Mouse (Mus musculus) CH12.LX (cell line): ENCODE results near the gene Zhx3. TPM values are rescaled to one million over a fixed set of nuclear protein-coding genes. Genes with fewer than 3 reads are reported as not detected.

Experiments used
- DNase-seq: peaks from one replicate; pipeline ENCODE4 v3.0.0-alpha.2; 2013; ENCODE audit errors: extremely low read depth
- H3K27ac ChIP-seq: 2 replicates; pipeline ENCODE4 v1.5.1; 2012; ENCODE audit warnings: low read depth, mild to moderate bottlenecking, control low read depth, moderate library complexity; ENCODE audit not compliant: insufficient read depth
- H3K27me3 ChIP-seq: replicated peaks from 2 replicates; pipeline ENCODE3; 2012; ENCODE audit warnings: inconsistent platforms
- H3K36me3 ChIP-seq, 2 experiments: replicated peaks in 1 of 2; 2 replicates each; pipeline versions ENCODE3 to v1.6.1; 2012; ENCODE audit warnings: inconsistent platforms in 1 of 2, low read length in 1 of 2, mild to moderate bottlenecking in 1 of 2, mixed read lengths in 1 of 2, moderate library complexity in 1 of 2; ENCODE audit not compliant: control insufficient read depth in 1 of 2, insufficient read depth in 1 of 2
- H3K4me1 ChIP-seq, 2 experiments: 2 replicates each; pipeline ENCODE4 v1.6.1; 2012; ENCODE audit warnings: inconsistent platforms in 1 of 2, moderate library complexity in 1 of 2; ENCODE audit not compliant: insufficient read depth in 2 of 2, control insufficient read depth in 1 of 2
- H3K4me2 ChIP-seq: 2 replicates; pipeline ENCODE4 v1.6.1; 2012; ENCODE audit warnings: low read depth, mild to moderate bottlenecking, control low read depth; ENCODE audit not compliant: poor library complexity, insufficient read depth, severe bottlenecking
- H3K4me3 ChIP-seq, 3 experiments: fragments of 150-350 bp in 1 of 3; sonication (generic) in 1 of 3; replicated peaks in 1 of 3; 2 replicates each; pipeline versions ENCODE3 to v1.5.1; 2011 to 2012; ENCODE audit warnings: low read depth in 2 of 3, low read length in 2 of 3, mild to moderate bottlenecking in 2 of 3, moderate library complexity in 2 of 3, control low read depth in 1 of 3, improper control_type of control experiment in 1 of 3, inconsistent platforms in 1 of 3, mixed read lengths in 1 of 3; ENCODE audit not compliant: poor library complexity in 1 of 3
- H3K79me2 ChIP-seq: replicated peaks from 2 replicates; pipeline ENCODE4 v1.6.1; 2012; ENCODE audit warnings: mild to moderate bottlenecking, moderate library complexity; ENCODE audit not compliant: control insufficient read depth, poor library complexity, insufficient read depth, severe bottlenecking; ENCODE audit errors: extremely low read depth
- H3K9ac ChIP-seq: 2 replicates; pipeline ENCODE4 v1.6.1; 2012; ENCODE audit warnings: low read depth, mild to moderate bottlenecking, control low read depth, moderate library complexity; ENCODE audit not compliant: insufficient read depth
- H3K9me3 ChIP-seq: replicated peaks from 2 replicates; pipeline ENCODE3; 2012; ENCODE audit warnings: low read length, inconsistent platforms, mixed read lengths
- CHD2 ChIP-seq: IDR thresholded peaks from 2 replicates; pipeline ENCODE4 v1.6.1; 2011; ENCODE audit warnings: low read length, improper control_type of control experiment
- E2F4 ChIP-seq: IDR thresholded peaks from 2 replicates; pipeline ENCODE4 v1.6.1; 2011; ENCODE audit warnings: low read depth, low read length, improper control_type of control experiment; ENCODE audit not compliant: insufficient replicate concordance
- ELF1 ChIP-seq: IDR thresholded peaks from 2 replicates; pipeline ENCODE4 v1.6.1; 2014; ENCODE audit warnings: low read depth, mild to moderate bottlenecking, inconsistent platforms, low read length, improper control_type of control experiment
- EP300 ChIP-seq: IDR thresholded peaks from 2 replicates; pipeline ENCODE4 v1.6.1; 2011; ENCODE audit warnings: low read length, improper control_type of control experiment
- GABPA ChIP-seq: IDR thresholded peaks from 2 replicates; pipeline ENCODE4 v1.6.1; 2012; ENCODE audit warnings: low read depth, low read length, improper control_type of control experiment, inconsistent platforms; ENCODE audit not compliant: insufficient replicate concordance
- HCFC1 ChIP-seq: IDR thresholded peaks from 2 replicates; pipeline ENCODE4 v1.6.1; 2012; ENCODE audit warnings: low read depth, mild to moderate bottlenecking, inconsistent platforms, low read length, improper control_type of control experiment
- JUN ChIP-seq: IDR thresholded peaks from 2 replicates; pipeline ENCODE4 v1.6.1; 2011; ENCODE audit warnings: low read depth, mild to moderate bottlenecking, low read length, improper control_type of control experiment, moderate library complexity; ENCODE audit not compliant: insufficient read depth
- KAT2A ChIP-seq: IDR thresholded peaks from 2 replicates; pipeline ENCODE4 v1.6.1; 2012; ENCODE audit warnings: low read length, improper control_type of control experiment, inconsistent platforms; ENCODE audit not compliant: insufficient replicate concordance
- MAFK ChIP-seq: IDR thresholded peaks from 2 replicates; pipeline ENCODE4 v1.6.1; 2011; ENCODE audit warnings: low read length, improper control_type of control experiment; ENCODE audit not compliant: insufficient replicate concordance
- MAZ ChIP-seq: IDR thresholded peaks from 2 replicates; pipeline ENCODE4 v1.6.1; 2012; ENCODE audit warnings: low read depth, mild to moderate bottlenecking, inconsistent platforms, low read length, improper control_type of control experiment, moderate library complexity
- MEF2A ChIP-seq: IDR thresholded peaks from 2 replicates; pipeline ENCODE4 v1.6.1; 2014; ENCODE audit warnings: low read depth, mild to moderate bottlenecking, inconsistent platforms, low read length, improper control_type of control experiment, borderline replicate concordance
- MXI1 ChIP-seq: IDR thresholded peaks from 2 replicates; pipeline ENCODE4 v1.6.1; 2011; ENCODE audit warnings: mild to moderate bottlenecking, low read depth, low read length, improper control_type of control experiment
- MYC ChIP-seq: IDR thresholded peaks from 2 replicates; pipeline ENCODE4 v1.6.1; 2011; ENCODE audit warnings: low read depth, mild to moderate bottlenecking, improper control_type of control experiment, low read length
- PAX5 ChIP-seq: IDR thresholded peaks from 2 replicates; pipeline ENCODE4 v1.6.1; 2012; ENCODE audit warnings: low read length, inconsistent platforms, mixed read lengths
- SIN3A ChIP-seq: IDR thresholded peaks from 2 replicates; pipeline ENCODE4 v1.6.1; 2012; ENCODE audit warnings: low read length, improper control_type of control experiment, inconsistent platforms
- UBTF ChIP-seq: IDR thresholded peaks from 2 replicates; pipeline ENCODE4 v1.6.1; 2012; ENCODE audit warnings: low read depth, mild to moderate bottlenecking, inconsistent platforms, low read length, improper control_type of control experiment, moderate library complexity
- ZKSCAN1 ChIP-seq: IDR thresholded peaks from 2 replicates; pipeline ENCODE4 v1.6.1; 2012; ENCODE audit warnings: low read depth, inconsistent platforms, low read length, improper control_type of control experiment, borderline replicate concordance
- ZMIZ1 ChIP-seq: IDR thresholded peaks from 2 replicates; pipeline ENCODE4 v1.6.1; 2012; ENCODE audit warnings: low read depth, mild to moderate bottlenecking, inconsistent platforms, low read length, improper control_type of control experiment
- ZNF384 ChIP-seq: IDR thresholded peaks from 2 replicates; pipeline ENCODE4 v1.6.1; 2012; ENCODE audit warnings: low read depth, low read length, improper control_type of control experiment, inconsistent platforms
- dilution Hi-C: fragments of 300-500 bp; cut with MboI; formaldehyde crosslinking; loops from 2 replicates; pipeline ENCODE4 v1.14.3; 2020; ENCODE audit warnings: low sequenced_read_pairs; ENCODE audit not compliant: extremely low pct_unique_long_range_greater_than_20kb, extremely low pct_ligation_motif_present
- in situ Hi-C: fragments of 300-500 bp; cut with MboI; formaldehyde crosslinking; loops from 3 replicates; pipeline ENCODE4 v1.14.3; 2019; ENCODE audit warnings: low sequenced_read_pairs, low pct_ligation_motif_present, low pct_unique_long_range_greater_than_20kb, mixed read lengths
- polyA plus RNA-seq: library from polyadenylated mRNA; unstranded; fragments of >175 nt; gene quantifications from 2 replicates; pipeline ENCODE4 v1.2.1, GENCODE M21; 2012; ENCODE audit warnings: low read depth; ENCODE audit not compliant: insufficient read length
- total RNA-seq, 2 experiments: library from RNA; depleted of rRNA; stranded (reverse); fragments of 300-350 nt in 1 of 2; fragments of >200 nt in 1 of 2; gene quantifications; 2 replicates each; pipeline ENCODE4 v1.2.3; 2012 to 2014

The Zhx3 gene
- total and polyA plus RNA-seq, 3 experiments, result 1.3 to 4.2 (median 2.6) TPM

- Histone ChIP-seq H3K27me3 (no peaks in the 10 kb centered on the region), H3K27ac (no peak overlapping the region), H3K4me3 (no peak overlapping the region), H3K9ac (no peak overlapping the region), H3K4me1 (peaks cover 0 to 5% of the 10 kb centered on the region in 2 experiments; a peak in 1 of 4 replicates), H3K9me3 (no peaks in the 10 kb centered on the region), H3K4me2 (no peak overlapping the region), H3K79me2 (no peaks in the 10 kb centered on the region)
- no peak for DNase-seq
- dilution Hi-C loops, result no loop called here
- in situ Hi-C loops, result no loop called here
- no peak for TF ChIP-seq E2F4
- TF ChIP-seq MEF2A, result no peak
- TF ChIP-seq MAZ, result no peak
- no peak for TF ChIP-seq KAT2A
- TF ChIP-seq EP300, result no peak
- TF ChIP-seq SIN3A, result no peak
- no peak for TF ChIP-seq ELF1
- TF ChIP-seq PAX5, result no peak
- TF ChIP-seq MXI1, result no peak
- TF ChIP-seq, all 38 proteins: peak for 0
- no peaks in the 10 kb centered on the region for H3K36me3 ChIP-seq
These were observed 32.0 kb downstream of the Zhx3 start for GRCm38 (mm10) chr2:160840838-160841237.

DNA sequence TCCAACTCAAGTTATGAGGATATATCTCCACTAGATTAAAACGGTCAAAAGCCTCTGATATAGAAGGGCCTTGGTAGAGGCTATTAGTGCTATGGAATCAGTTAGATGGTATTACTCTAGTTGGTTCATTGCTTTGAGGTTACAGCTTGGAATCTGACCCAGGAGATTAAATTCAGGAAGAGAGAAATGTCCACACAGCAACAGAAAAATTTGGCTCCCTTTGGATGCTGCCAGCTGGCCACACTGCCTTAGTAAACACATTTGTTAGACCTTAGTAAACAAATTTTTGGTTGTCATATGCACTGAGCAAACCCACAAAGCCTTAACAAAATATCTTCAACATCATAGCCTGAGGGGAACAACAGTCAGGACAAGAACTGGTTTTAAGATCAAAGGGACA lies 62.0 kb downstream of the Zhx3 start:
- in situ Hi-C loops, result no loop called here
- Histone ChIP-seq H3K79me2 (no peaks in the 10 kb centered on the region), H3K9me3 (no peaks in the 10 kb centered on the region), H3K9ac (no peak overlapping the region), H3K36me3 (no peaks in the 10 kb centered on the region), H3K27me3 (no peaks in the 10 kb centered on the region), H3K4me2 (no peak overlapping the region)
- no peak for DNase-seq
- dilution Hi-C loops, result no loop called here
- TF ChIP-seq CHD2, result no peak
- TF ChIP-seq KAT2A, result no peak
- no peak for TF ChIP-seq ZNF384
- no peak for TF ChIP-seq MAFK
- no peak for TF ChIP-seq UBTF
- TF ChIP-seq GABPA, result no peak
- TF ChIP-seq ZMIZ1, result no peak
- TF ChIP-seq, all 38 proteins: peak for 0
- no peaks in the 10 kb centered on the region for H3K4me1 ChIP-seq
- no peak overlapping the region for H3K4me3 ChIP-seq
- no peak overlapping the region for H3K27ac ChIP-seq

- H3K9me3 ChIP-seq, result no peaks in the 10 kb centered on the region
- H3K9ac ChIP-seq, result no peak overlapping the region
- no peak overlapping the region for H3K27ac ChIP-seq
- H3K79me2 ChIP-seq, result no peaks in the 10 kb centered on the region
- H3K4me1 ChIP-seq, result no peaks in the 10 kb centered on the region
- H3K4me3 ChIP-seq, result no peak overlapping the region
- dilution Hi-C loops, result no loop called here
- no peaks in the 10 kb centered on the region for H3K36me3 ChIP-seq
- in situ Hi-C loops, result no loop called here
- no peak for TF ChIP-seq E2F4
- TF ChIP-seq ZNF384, result no peak
- no peak for TF ChIP-seq JUN
- no peak for TF ChIP-seq ZKSCAN1
- no peak for TF ChIP-seq HCFC1
- TF ChIP-seq MXI1, result no peak
- no peak for TF ChIP-seq MYC
- no peak for TF ChIP-seq KAT2A
- no peak for TF ChIP-seq UBTF
- H3K27me3 ChIP-seq, result no peaks in the 10 kb centered on the region
- no peak for DNase-seq
- no peak overlapping the region for H3K4me2 ChIP-seq
These were observed 62.4 kb downstream of the Zhx3 start for GRCm38 (mm10) chr2:160810376-160810775.
